Mouse (Mus musculus): ENCODE results near the gene Als2. TPM values are rescaled to one million over a fixed set of nuclear protein-coding genes. Genes with fewer than 3 reads are reported as not detected.

Als2 gene
- polyA plus RNA-seq, 1 experiment: 14.4 TPM

DNA sequence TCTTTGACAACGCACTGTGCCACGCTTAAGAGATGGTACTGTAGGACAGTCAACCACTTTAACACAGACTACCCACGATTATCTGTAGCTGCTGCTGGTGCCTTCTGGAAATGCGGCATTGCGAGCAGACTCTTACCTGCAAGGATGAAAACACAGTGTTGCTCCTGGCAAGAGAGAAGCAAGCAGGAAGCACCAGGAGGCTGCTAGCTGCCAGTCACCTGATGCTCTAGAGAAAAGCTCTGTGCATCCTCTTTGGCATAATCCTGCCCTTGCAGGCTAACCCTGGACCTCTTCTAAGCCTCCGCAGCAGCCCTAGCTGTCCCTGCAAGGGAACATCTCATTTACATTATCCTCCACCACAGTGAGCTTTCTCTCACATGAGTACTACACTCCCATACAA, 75.6 kb downstream of the Als2 start:
- peaks cover 6% of the 10 kb centered on the region; the same call in 1 of the 2 replicates for H3K4me1 ChIP-seq (ENCODE audit: control insufficient read depth, insufficient read depth, low read length)
- TF ChIP-seq POLR2A (IDR thresholded peaks at IDR 0.05; ENCODE audit: extremely low read depth, insufficient read depth, low read length) (no peak), CTCF (IDR thresholded peaks at IDR 0.05; ENCODE audit: extremely low read depth, insufficient read depth, low read length) (no peak)
- H3K27ac ChIP-seq (ENCODE audit: insufficient read depth, low read length): no peak overlapping the region
- no peak overlapping the region for H3K4me3 ChIP-seq (ENCODE audit: insufficient read depth, low read length)

DNA sequence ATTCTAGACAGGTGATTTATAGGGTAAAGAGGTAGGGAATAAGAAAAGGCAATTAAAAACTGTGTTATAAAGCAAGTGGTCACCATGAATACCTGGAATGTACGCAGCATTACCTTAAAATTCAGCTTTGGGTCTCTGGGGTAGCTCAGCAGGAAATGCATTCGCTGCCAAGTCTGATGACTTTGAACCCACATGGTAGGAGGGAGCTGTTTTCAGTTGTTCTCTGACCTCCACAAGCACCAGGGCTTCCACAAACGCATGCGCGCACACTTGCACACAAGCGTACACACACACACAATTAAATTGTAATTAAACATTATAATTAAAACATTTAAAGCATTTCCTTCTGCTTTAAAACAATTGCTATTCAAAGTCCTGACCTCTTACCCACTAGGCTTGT, 76.2 kb downstream of the Als2 start:
- H3K27ac ChIP-seq (ENCODE audit: insufficient read depth, low read length): no peak overlapping the region
- no peak overlapping the region for H3K4me3 ChIP-seq (ENCODE audit: insufficient read depth, low read length)
- peaks cover 6% of the 10 kb centered on the region; the same call in 1 of the 2 replicates for H3K4me1 ChIP-seq (ENCODE audit: control insufficient read depth, insufficient read depth, low read length)
- TF ChIP-seq POLR2A (IDR thresholded peaks at IDR 0.05; ENCODE audit: extremely low read depth, insufficient read depth, low read length) (no peak), CTCF (IDR thresholded peaks at IDR 0.05; ENCODE audit: extremely low read depth, insufficient read depth, low read length) (no peak)

DNA sequence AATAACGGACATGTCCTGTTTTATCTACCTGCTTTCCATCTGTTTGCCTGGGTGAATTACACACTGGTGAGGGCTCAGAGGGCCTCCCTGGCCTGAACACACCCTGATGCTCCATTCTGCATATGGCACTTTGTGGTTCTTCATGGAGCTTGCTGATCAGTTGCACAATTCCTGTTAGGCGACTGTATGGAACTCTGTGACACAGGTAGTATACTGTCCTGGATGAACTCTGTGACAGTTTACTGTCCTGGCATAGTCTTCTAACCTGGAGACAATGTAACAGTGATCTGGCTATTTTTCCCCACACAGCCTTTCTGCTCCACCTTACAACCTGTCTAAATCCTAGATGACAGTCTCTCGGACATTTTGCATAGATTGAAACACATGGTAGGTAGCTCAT, 77.9 kb downstream of the Als2 start:
- peaks cover 6% of the 10 kb centered on the region; the same call in 1 of the 2 replicates for H3K4me1 ChIP-seq (ENCODE audit: control insufficient read depth, insufficient read depth, low read length)
- no peak for TF ChIP-seq CTCF (IDR thresholded peaks at IDR 0.05; ENCODE audit: extremely low read depth, insufficient read depth, low read length)
- TF ChIP-seq POLR2A (IDR thresholded peaks at IDR 0.05; ENCODE audit: extremely low read depth, insufficient read depth, low read length): no peak
- H3K4me3 ChIP-seq (ENCODE audit: insufficient read depth, low read length): no peak overlapping the region

DNA sequence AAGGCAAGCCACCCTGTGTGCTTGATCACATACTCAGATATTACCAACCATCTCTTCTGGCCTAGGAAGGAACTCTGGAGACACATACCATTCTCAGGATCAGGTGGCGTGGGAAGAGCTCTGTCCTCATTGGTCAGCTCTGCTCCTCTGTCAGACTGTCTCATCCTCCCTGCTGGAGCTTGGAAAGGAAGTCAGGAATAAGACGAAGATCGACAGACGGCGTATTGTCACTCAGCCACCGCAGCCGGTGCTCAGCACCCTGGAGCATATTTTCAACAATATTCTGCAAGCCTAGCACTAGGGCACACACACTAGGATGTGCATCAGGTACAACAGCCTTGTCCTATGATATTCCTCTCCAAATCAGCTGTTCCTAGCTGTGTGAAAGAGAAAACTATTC, 78.5 kb downstream of the Als2 start:
- peaks cover 6% of the 10 kb centered on the region; the same call in 1 of the 2 replicates for H3K4me1 ChIP-seq (ENCODE audit: control insufficient read depth, insufficient read depth, low read length)
- no peak overlapping the region for H3K27ac ChIP-seq (ENCODE audit: insufficient read depth, low read length)
- TF ChIP-seq CTCF (IDR thresholded peaks at IDR 0.05; ENCODE audit: extremely low read depth, insufficient read depth, low read length): no peak
- no peak for TF ChIP-seq POLR2A (IDR thresholded peaks at IDR 0.05; ENCODE audit: extremely low read depth, insufficient read depth, low read length)
- H3K4me3 ChIP-seq (ENCODE audit: insufficient read depth, low read length): no peak overlapping the region

More for the DNA sequence above, 77.9 kb downstream of the Als2 start:
- no peak overlapping the region for H3K27ac ChIP-seq (ENCODE audit: insufficient read depth, low read length)

DNA sequence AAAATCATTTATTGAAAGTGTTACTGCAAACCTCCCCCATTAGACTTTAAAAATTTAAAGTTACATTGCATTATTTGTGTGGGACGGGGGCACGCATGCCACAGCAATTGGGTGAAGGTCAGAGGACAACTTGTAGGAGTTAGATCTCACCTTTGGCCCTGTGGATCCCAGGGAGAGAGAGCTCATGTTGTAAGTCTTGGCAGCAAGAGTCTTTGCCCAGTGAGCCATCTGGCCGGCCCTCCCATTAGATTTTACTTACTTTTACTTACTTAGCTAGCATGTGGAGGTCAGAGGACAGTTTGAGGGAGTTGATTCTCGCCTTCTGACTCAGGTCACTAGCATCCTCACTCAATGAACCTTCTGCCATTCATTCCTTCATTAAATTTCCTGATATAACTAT, 79.2 kb downstream of the Als2 start:
- H3K4me1 ChIP-seq (ENCODE audit: control insufficient read depth, insufficient read depth, low read length): peaks cover 3% of the 10 kb centered on the region; the same call in 1 of the 2 replicates
- no peak for TF ChIP-seq POLR2A (IDR thresholded peaks at IDR 0.05; ENCODE audit: extremely low read depth, insufficient read depth, low read length)
- TF ChIP-seq CTCF (IDR thresholded peaks at IDR 0.05; ENCODE audit: extremely low read depth, insufficient read depth, low read length): no peak
- no peak overlapping the region for H3K27ac ChIP-seq (ENCODE audit: insufficient read depth, low read length)
- H3K4me3 ChIP-seq (ENCODE audit: insufficient read depth, low read length): no peak overlapping the region

DNA sequence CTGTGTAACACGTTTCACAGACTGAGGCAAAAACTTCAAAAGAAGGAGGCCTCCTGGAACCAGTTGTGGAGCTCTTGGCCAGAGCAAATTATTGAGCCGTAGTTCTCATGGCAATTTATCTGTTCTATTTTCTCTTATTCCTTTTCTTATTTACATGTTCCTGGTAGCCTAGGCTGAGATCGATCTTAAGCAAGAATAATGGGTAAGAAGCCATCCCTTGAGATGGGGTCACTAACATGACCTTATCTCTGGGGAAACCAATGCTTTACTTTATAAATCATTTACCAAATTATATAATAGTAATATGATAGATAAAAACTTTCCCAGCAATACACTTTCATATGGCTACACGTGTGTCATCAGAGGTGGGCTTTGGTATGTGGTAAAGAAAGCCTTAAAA, 84.7 kb downstream of the Als2 start:
- no peak for TF ChIP-seq POLR2A (IDR thresholded peaks at IDR 0.05; ENCODE audit: extremely low read depth, insufficient read depth, low read length)
- TF ChIP-seq CTCF (IDR thresholded peaks at IDR 0.05; ENCODE audit: extremely low read depth, insufficient read depth, low read length): no peak
- Histone ChIP-seq H3K4me1 (ENCODE audit: control insufficient read depth, insufficient read depth, low read length) (no peaks in the 10 kb centered on the region), H3K4me3 (ENCODE audit: insufficient read depth, low read length) (no peak overlapping the region)

DNA sequence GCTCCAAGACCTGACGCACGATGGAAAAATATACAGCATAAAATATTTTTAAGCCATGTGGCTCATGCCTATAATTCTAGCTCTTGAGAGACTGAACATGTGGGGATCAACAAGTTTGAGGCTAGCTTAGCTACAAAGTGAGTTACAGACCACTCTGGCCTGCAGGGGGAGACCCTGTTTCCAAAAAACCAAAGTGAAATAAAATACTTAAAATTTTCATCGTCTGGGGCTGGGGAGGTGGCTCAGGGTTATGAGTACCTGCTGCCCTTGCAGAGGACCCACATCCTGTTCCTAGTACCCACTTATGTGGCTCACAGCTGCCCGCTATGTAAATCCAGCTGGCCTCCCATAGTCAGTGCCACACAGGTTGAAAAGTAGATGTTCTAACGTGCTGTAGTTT, 86.5 kb downstream of the Als2 start:
- H3K27ac ChIP-seq (ENCODE audit: insufficient read depth, low read length): no peak overlapping the region
- no peaks in the 10 kb centered on the region for H3K4me1 ChIP-seq (ENCODE audit: control insufficient read depth, insufficient read depth, low read length)
- TF ChIP-seq POLR2A (IDR thresholded peaks at IDR 0.05; ENCODE audit: extremely low read depth, insufficient read depth, low read length): no peak
- no peak overlapping the region for H3K4me3 ChIP-seq (ENCODE audit: insufficient read depth, low read length)

More for the DNA sequence above, 84.7 kb downstream of the Als2 start:
- no peak overlapping the region for H3K27ac ChIP-seq (ENCODE audit: insufficient read depth, low read length)

DNA sequence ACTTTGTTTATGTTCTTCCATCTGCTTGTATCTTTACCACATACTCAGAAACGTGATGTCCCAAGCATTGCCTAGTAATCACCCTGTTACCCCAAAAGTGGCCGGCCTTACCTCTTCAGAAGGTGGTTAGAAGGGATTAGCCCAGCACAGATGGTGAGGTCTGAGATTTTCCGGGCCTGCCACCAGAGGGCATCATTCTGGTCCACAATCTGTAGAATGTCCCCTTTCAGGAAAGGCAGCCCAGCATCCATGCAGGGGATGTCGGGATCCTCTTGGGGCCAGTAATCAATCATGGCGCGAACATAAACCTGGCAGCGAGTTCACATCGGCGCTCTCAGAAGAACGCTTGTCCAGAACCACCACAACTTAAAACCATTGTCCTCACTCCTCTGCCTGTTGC, 92.5 kb downstream of the Als2 start:
- H3K27ac ChIP-seq (ENCODE audit: insufficient read depth, low read length): no peak overlapping the region
- TF ChIP-seq CTCF (IDR thresholded peaks at IDR 0.05; ENCODE audit: extremely low read depth, insufficient read depth, low read length): no peak
- no peak for TF ChIP-seq POLR2A (IDR thresholded peaks at IDR 0.05; ENCODE audit: extremely low read depth, insufficient read depth, low read length)
- no peak overlapping the region for H3K4me3 ChIP-seq (ENCODE audit: insufficient read depth, low read length)
- no peaks in the 10 kb centered on the region for H3K4me1 ChIP-seq (ENCODE audit: control insufficient read depth, insufficient read depth, low read length)

DNA sequence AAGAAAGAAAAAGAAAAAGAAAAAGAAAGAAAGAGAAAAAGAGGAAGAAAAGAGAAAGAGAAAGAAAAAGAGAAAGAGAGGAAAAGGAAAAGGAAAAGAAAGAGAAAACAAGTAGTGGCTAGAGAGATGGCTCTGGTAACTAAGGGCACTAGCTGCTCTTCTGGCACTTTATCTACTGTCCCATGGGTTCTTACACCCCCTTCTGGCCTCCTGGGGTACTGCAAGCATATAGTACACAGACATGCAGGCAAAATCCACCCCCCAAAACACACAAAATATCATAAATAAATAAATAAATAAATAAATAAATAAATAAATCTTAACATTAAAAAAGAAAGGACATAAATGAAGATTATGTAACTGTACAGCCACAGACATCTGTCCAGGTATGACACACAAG, 94.2 kb downstream of the Als2 start:
- Histone ChIP-seq H3K4me3 (ENCODE audit: insufficient read depth, low read length) (no peak overlapping the region), H3K4me1 (ENCODE audit: control insufficient read depth, insufficient read depth, low read length) (no peaks in the 10 kb centered on the region), H3K27ac (ENCODE audit: insufficient read depth, low read length) (no peak overlapping the region)
- TF ChIP-seq POLR2A (IDR thresholded peaks at IDR 0.05; ENCODE audit: extremely low read depth, insufficient read depth, low read length): no peak
- peak; percentile 48; the same call in 1 of the 2 replicates for TF ChIP-seq CTCF (IDR thresholded peaks at IDR 0.05; ENCODE audit: extremely low read depth, insufficient read depth, low read length)

DNA sequence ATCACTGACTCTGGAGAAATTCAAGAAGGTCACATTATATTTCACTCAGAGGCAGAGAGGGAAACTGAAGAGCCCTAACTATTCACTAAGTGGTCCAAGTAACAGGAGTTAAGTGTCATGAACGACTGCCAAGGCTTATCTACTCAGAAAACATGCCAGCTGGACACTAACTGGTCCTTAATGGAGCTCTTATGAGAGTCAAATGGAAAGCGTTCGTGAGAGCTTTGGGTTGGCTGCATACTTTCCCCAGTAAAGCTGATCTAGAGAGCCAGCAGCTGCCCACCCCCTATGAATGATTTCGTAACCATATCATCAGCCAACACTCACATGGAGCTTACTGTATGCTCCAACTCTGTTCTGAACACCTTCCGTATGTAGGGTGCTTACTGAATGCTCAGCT, 102.6 kb downstream of the Als2 start:
- Histone ChIP-seq H3K4me3 (ENCODE audit: insufficient read depth, low read length) (no peak overlapping the region), H3K27ac (ENCODE audit: insufficient read depth, low read length) (no peak overlapping the region), H3K4me1 (ENCODE audit: control insufficient read depth, insufficient read depth, low read length) (no peaks in the 10 kb centered on the region)
- TF ChIP-seq CTCF (IDR thresholded peaks at IDR 0.05; ENCODE audit: extremely low read depth, insufficient read depth, low read length) (no peak), POLR2A (IDR thresholded peaks at IDR 0.05; ENCODE audit: extremely low read depth, insufficient read depth, low read length) (no peak)

Data from cortical plate, adult 2 months (tissue).